Mouse (Mus musculus): ENCODE data around the gene Syn2. TPM values are rescaled to one million over a fixed set of nuclear protein-coding genes. Genes with fewer than 3 reads are reported as not detected.

The Syn2 gene
- polyA plus RNA-seq, 1 experiment from 2014 or later = 0.13 TPM

- 25% methylated on average over 2 of the region's 2 CpGs for WGBS (ENCODE audit: insufficient replicate concordance)
- H3K9me3 ChIP-seq (replicated peaks) = no peaks in the 10 kb centered on the region
- no peaks in the 10 kb centered on the region; the same call in 1 of the 2 replicates for H3K27me3 ChIP-seq
- no peak overlapping the region for H3K4me3 ChIP-seq (replicated peaks)
- ATAC-seq (ENCODE audit: insufficient read depth) = no peak
- H3K36me3 ChIP-seq (replicated peaks) = no peaks in the 10 kb centered on the region
- no peak overlapping the region for H3K27ac ChIP-seq (replicated peaks)
- H3K4me2 ChIP-seq = no peak overlapping the region
- H3K4me1 ChIP-seq (replicated peaks) = no peaks in the 10 kb centered on the region
- H3K9ac ChIP-seq = no peak overlapping the region
These were observed 8.4 kb upstream of the Syn2 start for GRCm38 (mm10) chr6:115126232-115126785.

- Histone ChIP-seq H3K4me2 (no peak overlapping the region), H3K36me3 (replicated peaks) (no peaks in the 10 kb centered on the region), H3K27ac (replicated peaks) (no peak overlapping the region), H3K9ac (no peak overlapping the region), H3K4me1 (replicated peaks) (no peaks in the 10 kb centered on the region), H3K9me3 (replicated peaks) (no peaks in the 10 kb centered on the region), H3K27me3 (no peaks in the 10 kb centered on the region; the same call in 1 of the 2 replicates), H3K4me3 (replicated peaks) (no peak overlapping the region)
- 56% methylated on average over 3 of the region's 3 CpGs for WGBS (ENCODE audit: insufficient replicate concordance)
- no peak for ATAC-seq (ENCODE audit: insufficient read depth)
These were observed 7.9 kb upstream of the Syn2 start for GRCm38 (mm10) chr6:115126851-115127250.

GRCm38 (mm10) chr6:115127255-115127824, 7.4 kb upstream of the Syn2 start:
- no peak for ATAC-seq (ENCODE audit: insufficient read depth)
- H3K4me2 ChIP-seq = no peak overlapping the region
- H3K9ac ChIP-seq = no peak overlapping the region
- H3K4me3 ChIP-seq (replicated peaks) = no peak overlapping the region
- no peaks in the 10 kb centered on the region; the same call in 1 of the 2 replicates for H3K27me3 ChIP-seq
- H3K36me3 ChIP-seq (replicated peaks) = no peaks in the 10 kb centered on the region
- H3K9me3 ChIP-seq (replicated peaks) = no peaks in the 10 kb centered on the region
- H3K4me1 ChIP-seq (replicated peaks) = no peaks in the 10 kb centered on the region
- no peak overlapping the region for H3K27ac ChIP-seq (replicated peaks)
- 65% methylated on average over 5 of the region's 5 CpGs for WGBS (ENCODE audit: insufficient replicate concordance)

- Histone ChIP-seq H3K27ac (replicated peaks) (no peak overlapping the region), H3K36me3 (replicated peaks) (no peaks in the 10 kb centered on the region), H3K4me1 (replicated peaks) (peaks cover 12% of the 10 kb centered on the region), H3K4me3 (replicated peaks) (peak overlapping the region; percentile 55), H3K9me3 (replicated peaks) (no peaks in the 10 kb centered on the region), H3K4me2 (peak overlapping the region; percentile 77), H3K27me3 (peaks cover 44% of the 10 kb centered on the region), H3K9ac (no peak overlapping the region)
- ATAC-seq (ENCODE audit: insufficient read depth) = no peak
- 2% methylated on average over 27 of the region's 27 CpGs for WGBS (ENCODE audit: insufficient replicate concordance)
These were observed 589 bp downstream of the Syn2 start for GRCm38 (mm10) chr6:115135332-115135649.

GRCm38 (mm10) chr6:115136156-115136555, 1.5 kb downstream of the Syn2 start:
- H3K4me3 ChIP-seq (replicated peaks) = no peak overlapping the region
- no peaks in the 10 kb centered on the region for H3K36me3 ChIP-seq (replicated peaks)
- no peak for ATAC-seq (ENCODE audit: insufficient read depth)
- H3K9ac ChIP-seq = no peak overlapping the region
- H3K27me3 ChIP-seq = peaks cover 44% of the 10 kb centered on the region
- no peak overlapping the region for H3K4me2 ChIP-seq
- H3K9me3 ChIP-seq (replicated peaks) = no peaks in the 10 kb centered on the region
- peaks cover 12% of the 10 kb centered on the region for H3K4me1 ChIP-seq (replicated peaks)
- no peak overlapping the region for H3K27ac ChIP-seq (replicated peaks)
- 85% methylated on average over 7 of the region's 9 CpGs for WGBS (ENCODE audit: insufficient replicate concordance)

- WGBS (ENCODE audit: insufficient replicate concordance) = 42% methylated on average over 4 of the region's 4 CpGs
These were observed 6.7 kb downstream of the Syn2 start for GRCm38 (mm10) chr6:115141446-115141845.

GRCm38 (mm10) chr6:115161175-115161574, 26.5 kb downstream of the Syn2 start:
- ATAC-seq (ENCODE audit: insufficient read depth) = no peak
- Histone ChIP-seq H3K9me3 (replicated peaks) (no peaks in the 10 kb centered on the region), H3K27ac (replicated peaks) (no peak overlapping the region), H3K36me3 (replicated peaks) (no peaks in the 10 kb centered on the region), H3K27me3 (peaks cover 11% of the 10 kb centered on the region; the same call in 1 of the 2 replicates), H3K4me3 (replicated peaks) (no peak overlapping the region), H3K4me2 (no peak overlapping the region), H3K9ac (no peak overlapping the region), H3K4me1 (replicated peaks) (no peaks in the 10 kb centered on the region)
- WGBS (ENCODE audit: insufficient replicate concordance) = 43% methylated on average over 4 of the region's 4 CpGs

More at GRCm38 (mm10) chr6:115141446-115141845, 6.7 kb downstream of the Syn2 start:
- Histone ChIP-seq H3K4me1 (replicated peaks) (no peaks in the 10 kb centered on the region), H3K9ac (no peak overlapping the region), H3K27me3 (peaks cover 14% of the 10 kb centered on the region), H3K36me3 (replicated peaks) (no peaks in the 10 kb centered on the region), H3K4me2 (no peak overlapping the region), H3K4me3 (replicated peaks) (no peak overlapping the region), H3K27ac (replicated peaks) (no peak overlapping the region), H3K9me3 (replicated peaks) (no peaks in the 10 kb centered on the region)
- ATAC-seq (ENCODE audit: insufficient read depth) = no peak

- no peaks in the 10 kb centered on the region for H3K36me3 ChIP-seq (replicated peaks)
- H3K4me2 ChIP-seq = no peak overlapping the region
- no peak overlapping the region for H3K9ac ChIP-seq
- no peak overlapping the region for H3K27ac ChIP-seq (replicated peaks)
- 0 out of 2 replicates have a peak, but pooled peaks cover 3% of the 10 kb centered on the region for H3K27me3 ChIP-seq
- no peaks in the 10 kb centered on the region for H3K4me1 ChIP-seq (replicated peaks)
- ATAC-seq (ENCODE audit: insufficient read depth) = no peak
- no peaks in the 10 kb centered on the region for H3K9me3 ChIP-seq (replicated peaks)
- no peak overlapping the region for H3K4me3 ChIP-seq (replicated peaks)
- 63% methylated on average over 3 of the region's 3 CpGs for WGBS (ENCODE audit: insufficient replicate concordance)
These were observed 31.3 kb downstream of the Syn2 start for GRCm38 (mm10) chr6:115165863-115166470.

GRCm38 (mm10) chr6:115168921-115169320, 34.2 kb downstream of the Syn2 start:
- Histone ChIP-seq H3K4me1 (replicated peaks) (no peaks in the 10 kb centered on the region), H3K4me3 (replicated peaks) (no peak overlapping the region), H3K27me3 (no peaks in the 10 kb centered on the region), H3K9ac (no peak overlapping the region), H3K4me2 (no peak overlapping the region), H3K27ac (replicated peaks) (no peak overlapping the region), H3K9me3 (replicated peaks) (no peaks in the 10 kb centered on the region), H3K36me3 (replicated peaks) (no peaks in the 10 kb centered on the region)
- no peak for ATAC-seq (ENCODE audit: insufficient read depth)
- 47% methylated on average over 3 of the region's 3 CpGs for WGBS (ENCODE audit: insufficient replicate concordance)

- no peak overlapping the region for H3K9ac ChIP-seq
- no peak overlapping the region for H3K27ac ChIP-seq (replicated peaks)
- no peaks in the 10 kb centered on the region for H3K27me3 ChIP-seq
- H3K4me3 ChIP-seq (replicated peaks) = no peak overlapping the region
- no peaks in the 10 kb centered on the region for H3K4me1 ChIP-seq (replicated peaks)
- 41% methylated on average over 2 of the region's 2 CpGs for WGBS (ENCODE audit: insufficient replicate concordance)
- ATAC-seq (ENCODE audit: insufficient read depth) = no peak
- H3K9me3 ChIP-seq (replicated peaks) = no peaks in the 10 kb centered on the region
- no peaks in the 10 kb centered on the region for H3K36me3 ChIP-seq (replicated peaks)
- no peak overlapping the region for H3K4me2 ChIP-seq
These were observed 34.8 kb downstream of the Syn2 start for GRCm38 (mm10) chr6:115169518-115169917.

- 18% methylated on average over 3 of the region's 3 CpGs for WGBS (ENCODE audit: insufficient replicate concordance)
- H3K9me3 ChIP-seq (replicated peaks) = no peaks in the 10 kb centered on the region
- no peak overlapping the region for H3K27ac ChIP-seq (replicated peaks)
- no peak for ATAC-seq (ENCODE audit: insufficient read depth)
- no peak overlapping the region for H3K4me2 ChIP-seq
- H3K27me3 ChIP-seq = no peaks in the 10 kb centered on the region
- H3K4me1 ChIP-seq (replicated peaks) = no peaks in the 10 kb centered on the region
- H3K36me3 ChIP-seq (replicated peaks) = no peaks in the 10 kb centered on the region
- H3K9ac ChIP-seq = no peak overlapping the region
- H3K4me3 ChIP-seq (replicated peaks) = no peak overlapping the region
These were observed 40.1 kb downstream of the Syn2 start for GRCm38 (mm10) chr6:115174845-115175244.

Measured in liver, embryonic 15.5 days (tissue).